Mouse (Mus musculus) forebrain, embryonic 16.5 days (tissue): Measurements from ENCODE around the gene Acvr1b. TPM values are rescaled to one million over a fixed set of nuclear protein-coding genes. Genes with fewer than 3 reads are reported as not detected.

Experiments used
- ATAC-seq: fragments of 200-750 bp; cut with Nextera tagmentation; 2 replicates; pipeline ENCODE4 v1.8.0; 2017; ENCODE audit warnings: mild to moderate bottlenecking, moderate library complexity
- H3K27ac ChIP-seq: fragments of 300-500 bp; sonication (generic); 2 replicates; pipeline ENCODE4 v1.5.1; 2014; ENCODE audit warnings: low read length, control low read depth
- H3K27me3 ChIP-seq: fragments of 300-500 bp; sonication (generic); replicated peaks from 2 replicates; pipeline ENCODE4 v1.6.1; 2014; ENCODE audit warnings: low read length; ENCODE audit not compliant: control insufficient read depth, insufficient read depth
- H3K36me3 ChIP-seq: fragments of 300-500 bp; sonication (generic); 2 replicates; pipeline ENCODE4 v1.6.1; 2014; ENCODE audit not compliant: control insufficient read depth, insufficient read depth
- H3K4me1 ChIP-seq: fragments of 300-500 bp; sonication (generic); replicated peaks from 2 replicates; pipeline ENCODE4 v1.6.1; 2014; ENCODE audit warnings: low read length; ENCODE audit not compliant: control insufficient read depth, insufficient read depth
- H3K4me2 ChIP-seq: fragments of 300-500 bp; sonication (generic); 2 replicates; pipeline ENCODE4 v1.6.1; 2014; ENCODE audit warnings: mild to moderate bottlenecking, low read length, control low read depth
- H3K4me3 ChIP-seq: fragments of 300-500 bp; sonication (generic); replicated peaks from 2 replicates; pipeline ENCODE4 v1.5.1; 2014; ENCODE audit warnings: mild to moderate bottlenecking, low read length, control low read depth
- H3K9ac ChIP-seq: fragments of 300-500 bp; sonication (generic); replicated peaks from 2 replicates; pipeline ENCODE4 v1.6.1; 2014; ENCODE audit warnings: low read depth, low read length, control low read depth
- H3K9me3 ChIP-seq: fragments of 300-500 bp; sonication (generic); 2 replicates; pipeline ENCODE4 v1.6.1; 2016; ENCODE audit warnings: low read length; ENCODE audit not compliant: control insufficient read depth
- WGBS: fragments of 180-500 bp; shearing (Covaris S2); extraction: QIAGEN DNeasy Blood & Tissue Kit; methylation state at CpG from one replicate; pipeline ENCODE4 v1.1.7; 2014; 5-methylcytosine and 5-hydroxymethylcytosine counted together
- polyA plus RNA-seq: library from polyadenylated mRNA; unstranded; fragments of >200 nt; fragmentation: Nextera tagmentation; extraction: Ambion mirVana; gene quantifications from 2 replicates; pipeline ENCODE4 v1.2.1, GENCODE M21; 2015

Gene Acvr1b
- polyA plus RNA-seq, 1 experiment from 2014 or later, result 27.4 TPM

DNA sequence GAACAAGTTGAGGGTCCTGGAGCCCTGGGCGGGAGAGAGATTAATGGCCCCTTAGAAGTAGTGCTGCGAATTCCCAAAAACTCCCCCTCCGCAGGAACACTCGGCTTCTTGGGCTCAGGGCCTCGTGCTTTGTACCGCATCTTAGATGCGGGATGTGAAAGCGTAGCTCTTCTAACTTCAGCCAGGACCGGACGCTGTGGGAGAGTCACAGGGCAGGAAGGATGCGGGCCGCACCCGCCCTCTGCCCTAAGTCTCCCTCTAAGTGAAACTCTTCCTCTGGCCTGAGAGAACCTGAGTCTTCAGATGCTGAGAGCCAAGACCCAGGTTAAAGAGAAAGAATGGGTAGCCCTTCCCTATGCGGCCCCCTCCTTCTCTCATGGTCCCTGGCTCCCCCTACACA is 51.1 kb downstream of the Acvr1b start:
- Histone ChIP-seq H3K9me3 (no peaks in the 10 kb centered on the region), H3K27me3 (peaks cover 3% of the 10 kb centered on the region; the same call in 1 of the 2 replicates), H3K27ac (no peak overlapping the region), H3K36me3 (no peaks in the 10 kb centered on the region), H3K4me2 (peak overlapping the region; percentile 96), H3K4me3 (peak overlapping the region; percentile 77), H3K9ac (peak overlapping the region; percentile 82), H3K4me1 (peaks cover 22% of the 10 kb centered on the region)
- WGBS, result 5% methylated on average over 14 of the region's 14 CpGs
- ATAC-seq, result no peak

DNA sequence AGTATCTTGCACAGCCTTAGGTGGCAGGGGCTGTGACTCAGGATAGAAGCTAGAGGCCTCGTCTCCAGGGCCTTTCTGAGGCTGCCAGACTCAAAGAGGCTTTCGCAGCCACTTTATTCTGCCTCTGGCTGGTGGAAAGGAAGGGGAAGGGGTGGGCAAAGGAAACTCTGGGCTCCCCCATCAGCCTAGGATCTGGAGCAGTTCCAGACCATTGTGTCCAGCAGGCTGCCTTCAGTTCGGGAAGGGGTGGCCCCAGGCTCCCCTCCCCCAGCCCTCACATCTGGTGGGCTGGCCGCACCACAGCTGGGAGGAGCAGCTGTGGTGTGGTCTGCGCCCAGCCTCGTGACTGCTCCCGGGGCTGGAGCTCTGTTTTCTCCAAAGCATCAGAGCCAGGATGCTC is 54.1 kb downstream of the Acvr1b start:
- H3K4me1 ChIP-seq, result peaks cover 13% of the 10 kb centered on the region
- no peaks in the 10 kb centered on the region for H3K9me3 ChIP-seq
- 22% methylated on average over 7 of the region's 7 CpGs for WGBS
- no peaks in the 10 kb centered on the region for H3K36me3 ChIP-seq
- H3K9ac ChIP-seq, result no peak overlapping the region
- peaks cover 3% of the 10 kb centered on the region; the same call in 1 of the 2 replicates for H3K27me3 ChIP-seq
- no peak overlapping the region for H3K27ac ChIP-seq
- H3K4me3 ChIP-seq, result no peak overlapping the region
- H3K4me2 ChIP-seq, result no peak overlapping the region
- ATAC-seq, result no peak

DNA sequence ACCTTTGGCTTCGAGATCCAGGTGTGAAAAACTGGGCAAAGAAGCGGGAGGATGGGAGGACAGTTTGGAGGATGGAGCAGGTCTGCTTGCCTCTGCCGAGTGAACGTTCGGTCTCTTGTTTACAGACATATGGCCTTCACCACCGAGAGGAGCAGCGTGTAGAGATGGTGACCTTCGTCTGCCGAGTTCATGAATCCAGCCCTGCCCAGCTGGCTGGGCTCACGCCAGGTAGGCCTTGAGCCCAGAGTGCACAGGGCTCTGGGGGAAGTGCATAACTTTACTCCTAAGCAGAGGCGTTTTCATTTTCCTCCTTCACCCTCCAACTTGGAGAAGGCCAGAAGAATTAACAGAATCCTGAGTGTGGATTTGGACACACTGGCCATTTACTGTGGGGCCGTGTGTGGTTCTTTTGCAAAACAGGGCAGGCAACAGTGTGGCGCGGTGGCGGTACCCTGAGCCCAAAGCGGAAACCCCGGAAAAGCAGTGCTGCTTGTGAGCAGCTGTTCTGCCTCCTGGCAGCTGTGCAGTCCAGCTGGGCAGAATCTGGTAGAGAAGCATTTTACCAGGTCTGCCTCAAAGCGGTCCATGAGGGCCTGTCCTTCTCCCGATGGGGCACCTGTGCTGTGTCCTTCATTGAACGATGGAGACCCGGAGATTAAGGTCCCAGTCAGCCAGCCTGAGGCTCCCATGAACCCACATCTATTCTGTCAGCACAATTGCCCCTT is 55.2 kb downstream of the Acvr1b start:
- Histone ChIP-seq H3K27me3 (no peaks in the 10 kb centered on the region), H3K9me3 (no peaks in the 10 kb centered on the region), H3K4me3 (no peak overlapping the region), H3K4me2 (no peak overlapping the region), H3K27ac (no peak overlapping the region), H3K36me3 (no peaks in the 10 kb centered on the region), H3K9ac (no peak overlapping the region), H3K4me1 (peaks cover 7% of the 10 kb centered on the region)
- no peak for ATAC-seq
- 91% methylated on average over 21 of the region's 21 CpGs for WGBS

DNA sequence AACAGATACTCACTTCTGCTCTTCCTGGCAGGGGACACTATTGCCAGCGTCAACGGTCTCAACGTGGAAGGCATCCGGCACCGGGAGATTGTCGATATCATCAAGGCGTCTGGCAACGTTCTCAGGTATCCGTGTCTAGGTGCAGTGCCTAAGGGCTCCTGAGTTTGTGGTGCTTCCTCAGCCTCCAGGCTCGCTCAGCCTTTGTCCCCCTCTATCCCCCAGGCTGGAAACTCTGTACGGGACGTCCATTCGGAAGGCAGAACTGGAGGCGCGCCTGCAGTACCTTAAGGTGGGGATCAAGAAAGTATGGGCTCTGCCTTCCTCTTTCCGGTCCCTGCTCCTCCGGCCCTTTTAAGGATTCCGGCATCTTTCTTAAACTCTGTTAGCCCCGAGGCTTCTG is 56.6 kb downstream of the Acvr1b start:
- H3K9ac ChIP-seq, result no peak overlapping the region
- no peak for ATAC-seq
- H3K36me3 ChIP-seq, result no peaks in the 10 kb centered on the region
- no peaks in the 10 kb centered on the region for H3K9me3 ChIP-seq
- no peak overlapping the region for H3K27ac ChIP-seq
- 95% methylated on average over 19 of the region's 19 CpGs for WGBS
- no peak overlapping the region for H3K4me2 ChIP-seq
- H3K4me1 ChIP-seq, result no peaks in the 10 kb centered on the region
- H3K27me3 ChIP-seq, result no peaks in the 10 kb centered on the region
- H3K4me3 ChIP-seq, result no peak overlapping the region

DNA sequence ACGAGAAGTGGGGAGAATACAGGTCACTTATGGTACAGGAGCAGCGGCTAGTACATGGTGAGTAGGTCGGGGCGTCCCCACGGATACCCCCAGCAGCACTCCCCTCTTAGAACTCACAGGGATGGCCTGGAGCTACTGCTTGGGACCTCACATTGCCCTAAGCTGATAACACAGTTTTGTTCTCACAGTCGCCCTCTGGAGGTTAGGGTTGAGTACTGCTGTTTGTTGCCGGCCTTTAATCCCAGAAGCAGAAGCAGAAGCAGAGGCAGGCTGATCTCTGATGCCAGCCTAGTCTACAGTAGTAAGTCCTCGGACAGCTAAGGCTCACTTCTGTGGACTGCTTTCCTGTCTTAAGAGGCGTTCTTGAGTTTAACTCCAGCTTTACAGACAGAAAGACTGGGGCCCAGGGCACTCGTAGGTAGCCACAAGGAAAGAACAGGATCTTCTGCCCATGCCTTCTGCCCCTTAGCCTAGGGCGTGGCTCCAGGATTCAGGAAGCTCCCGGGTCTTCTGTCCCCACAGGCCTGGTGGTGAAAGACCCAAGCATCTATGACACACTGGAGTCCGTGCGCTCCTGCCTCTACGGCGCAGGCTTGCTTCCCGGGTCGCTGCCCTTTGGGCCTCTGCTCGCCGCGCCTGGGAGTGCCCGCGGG is 57.3 kb downstream of the Acvr1b start:
- Histone ChIP-seq H3K27ac (no peak overlapping the region), H3K36me3 (no peaks in the 10 kb centered on the region), H3K9ac (no peak overlapping the region), H3K4me1 (no peaks in the 10 kb centered on the region), H3K9me3 (no peaks in the 10 kb centered on the region), H3K4me3 (no peak overlapping the region; the same call in 1 of the 2 replicates), H3K4me2 (no peak overlapping the region), H3K27me3 (no peaks in the 10 kb centered on the region)
- ATAC-seq, result no peak
- WGBS, result 87% methylated on average over 23 of the region's 23 CpGs

DNA sequence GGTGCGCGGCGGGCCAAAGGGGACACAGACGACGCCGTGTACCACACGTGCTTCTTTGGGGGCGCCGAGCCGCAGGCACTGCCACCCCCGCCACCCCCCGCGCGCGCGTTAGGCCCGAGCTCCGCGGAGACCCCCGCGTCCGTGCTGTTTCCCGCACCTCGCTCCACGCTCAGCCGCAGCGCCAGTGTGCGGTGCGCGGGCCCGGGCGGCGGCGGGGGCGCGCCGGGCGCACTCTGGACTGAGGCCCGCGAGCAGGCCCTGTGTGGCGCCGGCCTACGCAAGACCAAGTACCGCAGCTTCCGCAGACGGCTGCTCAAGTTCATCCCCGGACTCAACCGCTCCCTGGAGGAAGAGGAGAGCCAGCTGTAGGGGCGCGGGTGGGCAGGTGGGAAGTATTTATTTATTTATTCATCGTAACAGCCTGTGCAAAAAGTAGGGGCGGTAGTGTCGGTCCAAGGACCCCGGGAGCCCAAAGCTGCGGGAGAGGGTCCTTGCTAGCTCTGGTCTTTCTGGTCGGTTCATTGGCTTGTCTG is 57.8 kb downstream of the Acvr1b start:
- H3K27me3 ChIP-seq, result no peaks in the 10 kb centered on the region
- no peak overlapping the region; the same call in 1 of the 2 replicates for H3K4me3 ChIP-seq
- no peaks in the 10 kb centered on the region for H3K4me1 ChIP-seq
- ATAC-seq, result no peak
- no peak overlapping the region for H3K27ac ChIP-seq
- H3K9me3 ChIP-seq, result no peaks in the 10 kb centered on the region
- no peaks in the 10 kb centered on the region for H3K36me3 ChIP-seq
- 73% methylated on average over 56 of the region's 56 CpGs for WGBS
- no peak overlapping the region for H3K9ac ChIP-seq
- H3K4me2 ChIP-seq, result no peak overlapping the region

DNA sequence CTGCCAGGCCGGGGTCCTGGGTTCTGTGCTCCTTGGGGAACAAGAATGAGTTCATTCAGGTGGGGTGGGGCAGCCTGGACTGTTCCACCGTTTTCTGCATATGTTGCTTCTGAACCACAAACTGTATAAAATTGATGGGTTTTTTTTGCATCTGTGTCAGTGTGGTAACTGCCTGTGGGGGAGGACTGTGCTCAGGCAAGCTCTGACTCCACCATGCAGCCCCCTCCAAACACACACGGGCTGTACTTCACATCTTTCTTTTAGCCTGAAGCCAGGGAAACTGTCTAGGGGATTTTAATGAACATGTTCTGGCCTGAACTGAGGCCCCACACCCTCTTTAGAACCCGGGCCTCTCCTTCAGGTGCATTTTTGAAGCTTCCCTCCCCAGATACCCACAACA is 58.7 kb downstream of the Acvr1b start:
- Histone ChIP-seq H3K9me3 (no peaks in the 10 kb centered on the region), H3K36me3 (no peaks in the 10 kb centered on the region), H3K4me2 (no peak overlapping the region), H3K4me3 (no peak overlapping the region), H3K27me3 (no peaks in the 10 kb centered on the region), H3K4me1 (no peaks in the 10 kb centered on the region), H3K9ac (no peak overlapping the region), H3K27ac (no peak overlapping the region)
- 85% methylated on average over 4 of the region's 4 CpGs for WGBS
- no peak for ATAC-seq

DNA sequence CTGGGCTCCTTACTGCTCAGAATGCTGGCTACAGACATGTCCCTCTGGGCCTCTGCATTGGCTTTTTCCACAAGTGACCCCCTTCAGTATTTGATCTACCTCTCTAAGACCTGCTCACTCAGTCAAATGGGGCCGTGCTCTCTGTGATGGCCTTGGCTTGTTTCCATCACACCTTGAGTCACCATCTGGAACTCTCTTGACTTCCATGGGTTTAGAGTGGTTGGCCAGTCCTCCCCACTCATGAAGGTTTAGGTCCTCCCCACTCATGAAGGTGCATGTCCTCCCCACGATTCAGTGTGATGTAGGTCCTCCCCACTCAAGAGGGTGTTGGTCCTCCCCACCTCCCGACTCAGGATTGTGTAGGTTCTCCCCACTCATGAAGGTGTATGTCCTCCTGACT is 59.3 kb downstream of the Acvr1b start:
- H3K27me3 ChIP-seq, result no peaks in the 10 kb centered on the region
- no peak overlapping the region for H3K4me2 ChIP-seq
- no peaks in the 10 kb centered on the region for H3K9me3 ChIP-seq
- no peaks in the 10 kb centered on the region for H3K4me1 ChIP-seq
- no peak overlapping the region for H3K9ac ChIP-seq
- no peak overlapping the region for H3K27ac ChIP-seq
- ATAC-seq, result no peak
- no peak overlapping the region for H3K4me3 ChIP-seq
- WGBS, result 86% methylated on average over 3 of the region's 3 CpGs
- H3K36me3 ChIP-seq, result no peaks in the 10 kb centered on the region

DNA sequence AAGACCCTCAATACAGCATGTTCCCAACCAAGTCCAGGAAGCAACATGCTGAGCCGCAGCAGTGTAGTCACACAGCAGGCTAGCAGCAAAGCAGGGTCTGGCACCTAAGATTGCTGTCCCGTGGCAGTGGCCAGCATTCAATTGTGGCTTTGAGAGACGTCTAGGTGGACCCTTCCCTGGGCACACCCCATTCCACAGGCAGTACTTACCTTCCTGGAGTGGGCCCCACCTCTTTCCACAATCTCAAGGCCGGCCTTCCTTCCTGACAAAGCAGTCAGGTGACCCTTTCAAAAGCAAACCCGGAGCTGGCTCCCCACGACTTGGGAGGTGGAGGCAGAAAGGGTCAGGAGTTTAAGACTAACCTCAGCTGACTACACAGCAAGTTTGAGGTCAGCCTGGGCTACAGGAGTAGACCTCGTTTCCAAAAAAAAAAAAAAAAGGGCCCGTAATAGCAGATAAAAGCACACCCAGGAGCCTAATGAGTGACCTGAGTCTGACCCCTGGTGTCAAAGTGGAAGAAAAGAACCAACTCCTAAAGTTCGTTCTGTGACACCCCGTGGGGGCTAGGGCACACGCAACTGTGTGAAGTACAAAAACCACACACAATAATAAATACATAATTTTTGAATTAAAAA is 59.9 kb downstream of the Acvr1b start:
- Histone ChIP-seq H3K27ac (no peak overlapping the region), H3K36me3 (no peaks in the 10 kb centered on the region), H3K4me1 (0 out of 2 replicates have a peak, but pooled peaks cover under 1% of the 10 kb centered on the region), H3K4me2 (no peak overlapping the region), H3K9me3 (no peaks in the 10 kb centered on the region), H3K9ac (no peak overlapping the region), H3K27me3 (no peaks in the 10 kb centered on the region), H3K4me3 (no peak overlapping the region)
- no peak for ATAC-seq
- 23% methylated on average over 11 of the region's 11 CpGs for WGBS
